Mouse (Mus musculus): ENCODE results near the gene Rhbdl1.

DNA sequence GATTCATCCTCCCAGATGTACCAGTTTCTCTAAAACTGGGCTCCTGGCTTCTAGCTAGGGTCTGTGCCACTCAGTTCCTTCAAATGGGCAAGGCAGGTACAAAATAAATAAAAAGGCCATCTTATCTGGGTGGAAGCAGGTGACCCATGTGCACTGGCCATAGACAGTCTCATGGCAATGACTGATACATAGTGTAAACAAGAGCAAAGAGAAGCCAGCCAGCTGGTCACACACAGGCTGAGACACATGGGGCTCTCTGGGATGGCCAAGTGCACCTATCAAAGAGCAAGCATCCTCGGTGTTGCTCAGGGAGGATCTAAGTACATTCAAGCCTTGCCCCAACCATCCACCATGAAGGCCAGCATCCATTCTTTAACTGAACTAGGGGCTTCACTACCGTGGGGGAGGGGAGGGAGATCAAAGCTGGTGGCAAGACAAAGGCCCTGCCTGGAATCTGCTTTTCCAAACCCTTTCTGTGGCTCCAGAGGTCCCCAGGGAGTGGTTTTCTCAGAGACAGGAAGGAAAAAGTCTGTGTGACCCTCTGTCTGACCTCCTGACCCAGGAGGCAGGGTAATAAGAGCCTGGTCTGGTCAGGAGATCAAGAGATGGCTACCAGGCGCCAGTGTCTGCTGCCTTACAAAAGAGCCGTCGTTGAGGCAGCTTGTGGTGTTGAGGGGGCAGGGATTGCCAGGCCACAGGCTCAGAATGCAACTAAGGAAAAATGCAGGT, 44.0 kb upstream of the Rhbdl1 start:
- TF ChIP-seq CTCF (IDR thresholded peaks at IDR 0.05; ENCODE audit: borderline replicate concordance, insufficient read depth, low read length) (no peak), POLR2A (IDR thresholded peaks at IDR 0.05; ENCODE audit: low read depth, low read length) (no peak)
